8 mouse cellular contexts compared by ENCODE assay signal in genomic region chr6:23180096-23180495, GRCm38 (mm10). TPM values are rescaled to one million over a fixed set of nuclear protein-coding genes. Genes with fewer than 3 reads are reported as not detected.
A peak's percentile ranks its signal among the peaks of the same experiment; 100 is the strongest.
DNase-seq lines count a peak whose midpoint lies in the region; ATAC-seq lines count a peak whose summit lies in the region.

No protein-coding gene starts in this region.

- 19% methylated on average over 8 of the region's 8 CpGs for WGBS in heart, embryonic 13.5 days
- 16% methylated on average over 8 of the region's 8 CpGs for WGBS in heart, embryonic 11.5 days (ENCODE audit: insufficient replicate concordance)
- 15% methylated on average over 8 of the region's 8 CpGs for WGBS in embryonic facial prominence, embryonic 13.5 days
- 15% methylated on average over 8 of the region's 8 CpGs for WGBS in intestine, embryonic 15.5 days
- WGBS in limb, embryonic 15.5 days = 12% methylated on average over 8 of the region's 8 CpGs

- H3K27ac ChIP-seq in heart, embryonic 13.5 days (replicated peaks) = no peak overlapping the region
- H3K27ac ChIP-seq in heart, embryonic 11.5 days (ENCODE audit: low read depth, low read length) = no peak overlapping the region
- H3K27ac ChIP-seq in embryonic facial prominence, embryonic 13.5 days = no peak overlapping the region
- no peak overlapping the region for H3K27ac ChIP-seq in intestine, embryonic 15.5 days
- H3K27ac ChIP-seq in limb, embryonic 15.5 days = no peak overlapping the region

- peak overlapping the region; percentile 46 for H3K4me2 ChIP-seq in heart, embryonic 13.5 days
- no peak overlapping the region for H3K4me2 ChIP-seq in heart, embryonic 11.5 days
- peak overlapping the region; percentile 42 for H3K4me2 ChIP-seq in embryonic facial prominence, embryonic 13.5 days
- 0 out of 2 replicates have a peak overlapping the region, but pooled peaks have one; percentile 11 for H3K4me2 ChIP-seq in intestine, embryonic 15.5 days (replicated peaks)
- H3K4me2 ChIP-seq in limb, embryonic 15.5 days = no peak overlapping the region

- no peaks in the 10 kb centered on the region for H3K4me1 ChIP-seq in heart, embryonic 13.5 days
- H3K4me1 ChIP-seq in heart, embryonic 11.5 days (ENCODE audit: control insufficient read depth, insufficient read depth, low read length) = no peaks in the 10 kb centered on the region
- H3K4me1 ChIP-seq in embryonic facial prominence, embryonic 13.5 days = no peaks in the 10 kb centered on the region
- no peaks in the 10 kb centered on the region for H3K4me1 ChIP-seq in intestine, embryonic 15.5 days (replicated peaks)
- no peaks in the 10 kb centered on the region for H3K4me1 ChIP-seq in limb, embryonic 15.5 days

- DNase-seq in ZHBTc4 (ENCODE audit: low read depth, low spot score) = peak; percentile 48
- peak; percentile 69 for DNase-seq in retina, postnatal 1 day
- DNase-seq in spleen, postnatal 14 days (ENCODE audit: low spot score in 2 of 2) = no peak

- no peaks in the 10 kb centered on the region for H3K27me3 ChIP-seq in heart, embryonic 13.5 days (replicated peaks)
- H3K27me3 ChIP-seq in heart, embryonic 11.5 days (ENCODE audit: control insufficient read depth, insufficient read depth, low read length) = no peaks in the 10 kb centered on the region
- no peaks in the 10 kb centered on the region for H3K27me3 ChIP-seq in embryonic facial prominence, embryonic 13.5 days
- no peaks in the 10 kb centered on the region for H3K27me3 ChIP-seq in intestine, embryonic 15.5 days (replicated peaks)
- H3K27me3 ChIP-seq in limb, embryonic 15.5 days = no peaks in the 10 kb centered on the region

- H3K4me3 ChIP-seq in heart, embryonic 13.5 days = 0 out of 2 replicates have a peak overlapping the region, but pooled peaks have one; percentile 23
- no peak overlapping the region for H3K4me3 ChIP-seq in heart, embryonic 11.5 days (ENCODE audit: low read depth, low read length)
- no peak overlapping the region for H3K4me3 ChIP-seq in embryonic facial prominence, embryonic 13.5 days
- H3K4me3 ChIP-seq in intestine, embryonic 15.5 days (replicated peaks) = no peak overlapping the region
- 0 out of 2 replicates have a peak overlapping the region, but pooled peaks have one; percentile 15 for H3K4me3 ChIP-seq in limb, embryonic 15.5 days

- no peaks in the 10 kb centered on the region for H3K36me3 ChIP-seq in heart, embryonic 13.5 days
- no peaks in the 10 kb centered on the region for H3K36me3 ChIP-seq in heart, embryonic 11.5 days (ENCODE audit: control insufficient read depth, insufficient read depth, low read length)
- H3K36me3 ChIP-seq in embryonic facial prominence, embryonic 13.5 days = no peaks in the 10 kb centered on the region
- H3K36me3 ChIP-seq in intestine, embryonic 15.5 days = no peaks in the 10 kb centered on the region
- no peaks in the 10 kb centered on the region for H3K36me3 ChIP-seq in limb, embryonic 15.5 days

- H3K9ac ChIP-seq in heart, embryonic 13.5 days = no peak overlapping the region
- no peak overlapping the region for H3K9ac ChIP-seq in heart, embryonic 11.5 days (ENCODE audit: low read depth, low read length)
- no peak overlapping the region for H3K9ac ChIP-seq in embryonic facial prominence, embryonic 13.5 days
- H3K9ac ChIP-seq in intestine, embryonic 15.5 days = no peak overlapping the region
- H3K9ac ChIP-seq in limb, embryonic 15.5 days = no peak overlapping the region

- no peak for ATAC-seq in heart, embryonic 13.5 days (ENCODE audit: extremely low read depth, insufficient number of reproducible peaks, low FRiP score, low TSS enrichment)
- no peak for ATAC-seq in heart, embryonic 11.5 days (replicated peaks; ENCODE audit: insufficient number of reproducible peaks, low FRiP score, low TSS enrichment)
- ATAC-seq in embryonic facial prominence, embryonic 13.5 days (ENCODE audit: insufficient number of reproducible peaks, insufficient read depth, low FRiP score, low TSS enrichment, low read depth) = no peak
- ATAC-seq in intestine, embryonic 15.5 days = no peak
- no peak for ATAC-seq in limb, embryonic 15.5 days (ENCODE audit: insufficient number of reproducible peaks, low FRiP score, low TSS enrichment, low read depth)

- no peaks in the 10 kb centered on the region for H3K9me3 ChIP-seq in heart, embryonic 13.5 days
- H3K9me3 ChIP-seq in heart, embryonic 11.5 days (replicated peaks; ENCODE audit: control insufficient read depth, low read length) = no peaks in the 10 kb centered on the region
- no peaks in the 10 kb centered on the region for H3K9me3 ChIP-seq in embryonic facial prominence, embryonic 13.5 days
- no peaks in the 10 kb centered on the region for H3K9me3 ChIP-seq in intestine, embryonic 15.5 days
- no peaks in the 10 kb centered on the region for H3K9me3 ChIP-seq in limb, embryonic 15.5 days

RNA-seq across cellular contexts. Expression of gene Aass, which starts 47.3 kb away (rescaled TPM):
- polyA plus RNA-seq in heart, embryonic 13.5 days (2015; fragmentation: Nextera tagmentation; extraction: Ambion mirVana) = 0.66 and 1.9 TPM in 2 replicates
- polyA plus RNA-seq in heart, embryonic 11.5 days (2014; fragmentation: Nextera tagmentation; extraction: Ambion mirVana) = 1.2 and 1.3 TPM in 2 replicates
- polyA plus RNA-seq in embryonic facial prominence, embryonic 13.5 days (2015; fragmentation: Nextera tagmentation; extraction: Ambion mirVana) = 4.5 and 5.2 TPM in 2 replicates
- 1.4 and 1.6 TPM in 2 replicates for polyA plus RNA-seq in intestine, embryonic 15.5 days (2015; fragmentation: Nextera tagmentation; extraction: Ambion mirVana)
- polyA plus RNA-seq in limb, embryonic 15.5 days (2015; fragmentation: Nextera tagmentation; extraction: Ambion mirVana) = 2.1 and 2.2 TPM in 2 replicates

Comparison
In these comparisons a context has a peak if more than half of its experiments do, and no peak if none do; other contexts are left out.
1. H3K4me2 ChIP-seq: peak in heart, embryonic 13.5 days (single experiment), embryonic facial prominence, embryonic 13.5 days (single experiment) and intestine, embryonic 15.5 days (single experiment); none in heart, embryonic 11.5 days (single experiment) and limb, embryonic 15.5 days (single experiment).
2. H3K4me3 ChIP-seq: peak in heart, embryonic 13.5 days (single experiment) and limb, embryonic 15.5 days (single experiment); none in heart, embryonic 11.5 days (single experiment), embryonic facial prominence, embryonic 13.5 days (single experiment) and intestine, embryonic 15.5 days (single experiment).
3. DNase-seq: peak in ZHBTc4 (single experiment) and retina, postnatal 1 day (single experiment); none in spleen, postnatal 14 days (0 of 2).